Mouse (Mus musculus) frontal cortex, adult (tissue): ENCODE results near the gene Mrpl39.

Experiments
- ATAC-seq: cut with Nextera tagmentation; 2 replicates; pipeline ENCODE4 v1.9.2; 2017; ENCODE audit warnings: mild to moderate bottlenecking, moderate library complexity, mixed read lengths; ENCODE audit not compliant: low TSS enrichment

Gene Mrpl39

GRCm38 (mm10) chr16:84701041-84701440 lies 34.5 kb downstream of the Mrpl39 start:
- ATAC-seq = no peak

GRCm38 (mm10) chr16:84698708-84699107 lies 36.8 kb downstream of the Mrpl39 start:
- ATAC-seq = no peak

- ATAC-seq = no peak
These were observed 39.4 kb downstream of the Mrpl39 start for GRCm38 (mm10) chr16:84696178-84696577.

- ATAC-seq = peak; percentile 99
These were observed 53.6 kb downstream of the Mrpl39 start for GRCm38 (mm10) chr16:84681991-84682390.

GRCm38 (mm10) chr16:84680760-84681159 lies 54.8 kb downstream of the Mrpl39 start:
- no peak for ATAC-seq

- no peak for ATAC-seq
These were observed 58.2 kb downstream of the Mrpl39 start for GRCm38 (mm10) chr16:84677292-84677691.
